Mouse (Mus musculus) heart, adult 8-10 months (tissue): ENCODE measurements at regions not wholly inside any gene's neighbourhood (a gene's known extent, or its start where the extent isn't known, plus 50 kb on each side); places are given as distances from the start of the nearest gene placed in this dataset.

Source experiments
- DNase-seq: peaks from one replicate; pipeline ENCODE4 v3.0.0; 2022; ENCODE audit warnings: low spot score

GRCm38 (mm10) chr7:71873817-71874216 lies 432.6 kb downstream of the Mctp2 start:
- no peak for DNase-seq

GRCm38 (mm10) chr7:71872912-71873311 lies 433.5 kb downstream of the Mctp2 start:
- DNase-seq, result no peak

- DNase-seq, result peak; percentile 46
Observed at GRCm38 (mm10) chr7:71867090-71867489, 439.3 kb downstream of the Mctp2 start.

GRCm38 (mm10) chr7:71865371-71866166 lies 440.8 kb downstream of the Mctp2 start:
- DNase-seq, result no peak

GRCm38 (mm10) chr7:71852864-71853263 lies 453.5 kb downstream of the Mctp2 start:
- no peak for DNase-seq

- DNase-seq, result no peak
Observed at GRCm38 (mm10) chr7:71849174-71849573, 457.2 kb downstream of the Mctp2 start.

GRCm38 (mm10) chr7:71837845-71838244 lies 468.6 kb downstream of the Mctp2 start:
- peak; percentile 14 for DNase-seq

GRCm38 (mm10) chr7:71831790-71832525 lies 474.4 kb downstream of the Mctp2 start:
- no peak for DNase-seq

GRCm38 (mm10) chr7:71829567-71829966 lies 476.8 kb downstream of the Mctp2 start:
- DNase-seq, result no peak

- no peak for DNase-seq
Observed at GRCm38 (mm10) chr7:71816138-71816537, 464.9 kb upstream of the Gm10295 start.

- DNase-seq, result no peak
Observed at GRCm38 (mm10) chr7:71794201-71794600, 442.9 kb upstream of the Gm10295 start.

- DNase-seq, result no peak
Observed at GRCm38 (mm10) chr7:71788401-71788800, 437.1 kb upstream of the Gm10295 start.

- no peak for DNase-seq
Observed at GRCm38 (mm10) chr7:71782496-71782895, 431.2 kb upstream of the Gm10295 start.

- DNase-seq, result no peak
Observed at GRCm38 (mm10) chr7:71749886-71750285, 398.6 kb upstream of the Gm10295 start.

GRCm38 (mm10) chr7:71746118-71746897 lies 395.0 kb upstream of the Gm10295 start:
- no peak for DNase-seq

GRCm38 (mm10) chr7:71728509-71728908 lies 377.2 kb upstream of the Gm10295 start:
- no peak for DNase-seq

GRCm38 (mm10) chr7:71708209-71708608 lies 356.9 kb upstream of the Gm10295 start:
- DNase-seq, result no peak

GRCm38 (mm10) chr7:71706201-71706600 lies 354.9 kb upstream of the Gm10295 start:
- DNase-seq, result no peak

GRCm38 (mm10) chr7:71705426-71706050 lies 354.3 kb upstream of the Gm10295 start:
- DNase-seq, result peak; percentile 71

- DNase-seq, result peak; percentile 61
Observed at GRCm38 (mm10) chr7:71704661-71705240, 353.5 kb upstream of the Gm10295 start.
